Mouse (Mus musculus) layer of hippocampus, adult 9-11 months (tissue): ENCODE measurements at regions not wholly inside any gene's neighbourhood (a gene's known extent, or its start where the extent isn't known, plus 50 kb on each side); places are given as distances from the start of the nearest gene placed in this dataset.
"Not testable (repeated sequence)": the region's sequence is repeated elsewhere in the genome, so short reads cannot be mapped to it uniquely, and the experiment has no call there.

Experiments
- DNase-seq: peaks from one replicate; pipeline ENCODE4 v3.0.0; 2022

- DNase-seq, result not testable (repeated sequence)
These were observed 119.6 kb downstream of the Tnfsf18 start for GRCm38 (mm10) chr1:161614091-161614490.

- not testable (repeated sequence) for DNase-seq
These were observed 119.2 kb downstream of the Tnfsf18 start for GRCm38 (mm10) chr1:161613658-161614057.

DNA sequence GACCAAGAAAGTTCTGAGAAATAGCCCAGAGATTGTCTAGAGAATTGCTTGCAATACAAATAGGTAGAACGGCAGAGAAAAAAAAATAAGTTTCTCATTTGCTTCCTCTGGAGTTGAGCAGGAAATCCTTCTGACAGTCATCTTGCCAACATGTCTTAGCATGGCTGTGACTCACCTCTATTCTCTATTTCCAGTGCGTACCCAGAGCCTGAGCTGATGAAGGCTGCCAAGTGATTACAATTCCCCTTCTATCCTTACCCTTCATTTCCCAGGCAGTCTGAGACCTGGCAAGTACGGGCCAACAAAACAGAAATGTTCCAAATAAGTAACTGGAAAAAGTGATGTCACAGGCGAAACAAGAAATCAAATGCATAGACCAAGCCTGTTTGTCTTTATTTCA lies 113.0 kb downstream of the Tnfsf18 start:
- DNase-seq, result no peak

DNA sequence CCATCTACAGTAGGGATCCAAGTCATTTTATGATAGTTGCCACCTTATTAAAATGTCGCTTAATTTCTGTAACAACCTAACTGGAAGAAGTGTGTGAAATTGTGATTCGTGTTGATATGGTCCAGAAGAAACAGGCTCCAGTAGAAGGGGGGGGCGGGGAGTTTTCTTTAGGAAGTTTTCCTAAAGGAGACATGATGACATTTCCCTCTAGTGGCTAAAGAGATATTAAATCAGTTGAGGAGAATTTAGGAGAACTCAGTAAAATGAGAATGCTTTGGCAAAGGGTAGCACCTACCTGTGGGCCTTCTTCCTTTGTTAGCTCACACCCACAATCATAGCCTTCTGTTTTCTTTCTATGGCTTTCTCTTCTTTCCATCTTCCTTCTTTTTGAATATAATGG lies 107.7 kb downstream of the Tnfsf18 start:
- no peak for DNase-seq

- no peak for DNase-seq
These were observed 106.7 kb downstream of the Tnfsf18 start for GRCm38 (mm10) chr1:161601167-161601566.

DNA sequence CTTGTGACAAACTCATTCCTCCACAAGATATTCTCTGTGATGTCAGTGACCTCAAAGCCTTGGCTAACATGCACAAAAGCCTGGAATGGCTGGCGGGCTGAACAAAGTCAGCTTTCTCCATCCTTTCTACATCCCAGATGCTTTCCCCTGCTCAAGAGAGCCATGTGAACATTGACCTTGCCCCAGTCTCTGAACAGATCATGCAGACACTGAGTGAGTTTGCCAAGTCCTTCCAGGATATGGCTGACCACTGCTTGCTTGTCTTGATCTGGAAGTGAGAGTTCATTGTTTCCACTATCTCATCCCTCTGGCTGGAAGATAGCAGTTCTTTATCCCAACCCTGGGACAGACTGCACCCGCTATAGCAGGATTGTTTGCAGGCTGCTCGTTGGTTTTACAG lies 103.7 kb downstream of the Tnfsf18 start:
- DNase-seq, result no peak

- no peak for DNase-seq
These were observed 82.1 kb downstream of the Tnfsf18 start for GRCm38 (mm10) chr1:161576530-161576929.

DNA sequence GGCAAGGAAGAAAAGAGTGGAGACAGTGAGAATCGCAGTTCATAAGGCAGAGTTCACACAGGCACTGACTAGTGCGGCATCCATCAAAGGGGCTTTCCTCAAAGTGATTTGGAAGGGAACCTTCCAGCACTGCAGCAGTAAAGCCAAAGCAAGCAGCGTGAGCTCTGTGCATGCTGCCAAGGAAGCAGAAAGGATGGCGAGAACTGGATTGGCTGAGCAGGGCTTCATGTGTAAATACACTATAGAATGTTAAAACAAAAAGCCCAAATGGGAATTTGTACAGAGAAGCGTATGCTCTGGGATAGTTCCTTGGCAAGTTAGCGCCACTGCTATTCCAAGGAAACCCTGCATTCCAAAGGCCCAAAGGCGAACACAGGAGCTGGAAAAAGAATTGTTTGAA lies 81.5 kb downstream of the Tnfsf18 start:
- no peak for DNase-seq

DNA sequence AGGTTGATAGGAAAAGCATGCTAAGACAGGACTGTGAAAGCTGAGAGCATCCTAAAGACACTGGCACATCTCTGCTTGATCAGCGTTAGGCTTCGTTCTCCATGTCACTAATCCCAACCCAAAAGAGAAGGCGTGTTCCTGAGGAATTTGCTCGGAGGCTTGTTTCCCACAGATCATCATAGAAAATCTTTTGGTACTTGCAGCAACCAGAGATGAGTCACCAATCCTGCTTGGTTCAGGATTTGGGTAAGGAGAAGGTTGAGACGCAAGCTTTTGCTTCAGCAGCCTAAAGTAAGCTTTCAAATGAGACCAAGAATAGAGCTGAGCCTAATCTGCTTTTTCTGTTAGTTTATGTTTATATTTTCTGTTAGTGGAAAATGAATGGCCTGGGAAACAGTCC lies 80.7 kb downstream of the Tnfsf18 start:
- DNase-seq, result no peak

GRCm38 (mm10) chr1:161570762-161571161 lies 76.3 kb downstream of the Tnfsf18 start:
- DNase-seq, result no peak

GRCm38 (mm10) chr1:161567826-161568225 lies 73.4 kb downstream of the Tnfsf18 start:
- no peak for DNase-seq

DNA sequence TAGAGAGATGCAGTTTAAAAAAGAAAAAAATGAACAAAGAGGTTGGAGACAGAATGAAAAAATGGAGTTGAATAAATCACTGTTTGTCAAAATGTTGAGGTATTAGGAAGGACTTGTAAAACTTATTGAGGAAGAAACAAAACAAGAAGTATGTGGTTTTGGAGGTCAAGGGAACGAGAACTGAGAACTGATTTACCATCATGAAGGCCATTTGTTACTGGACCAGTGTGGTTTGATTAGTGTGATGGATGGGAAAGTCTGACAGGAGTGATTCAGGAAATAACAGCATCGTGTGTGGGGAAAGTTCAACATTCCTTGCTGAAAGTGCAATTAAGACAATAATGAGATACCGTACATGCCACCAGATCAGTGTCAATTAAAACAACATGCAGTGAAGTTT lies 65.9 kb downstream of the Tnfsf18 start:
- DNase-seq, result no peak
